Mouse (Mus musculus) forelimb bud, embryonic 11.5 days (tissue): ENCODE data around the gene Gm38392.
"Not testable (repeated sequence)": the region's sequence is repeated elsewhere in the genome, so short reads cannot be mapped to it uniquely, and the experiment has no call there.

ENCODE experiments used
- DNase-seq: peaks from one replicate; pipeline ENCODE4 v3.0.0-alpha.2; 2012; ENCODE audit warnings: low read depth, low spot score

Gene Gm38392

GRCm38 (mm10) chr3:88287110-88287509 is at the start of gene Gm38392:
Gm38392 (minus strand) TSS chr3:88287210.
- DNase-seq: no peak

- peak; percentile 97 for DNase-seq
Observed at GRCm38 (mm10) chr3:88336058-88337013, 49.3 kb upstream of the Gm38392 start, which contains the start of the genes Tmem79 and Smg5. Tmem79 (minus strand) TSS chr3:88336148. Smg5 (plus strand) TSS chr3:88336260.

DNA sequence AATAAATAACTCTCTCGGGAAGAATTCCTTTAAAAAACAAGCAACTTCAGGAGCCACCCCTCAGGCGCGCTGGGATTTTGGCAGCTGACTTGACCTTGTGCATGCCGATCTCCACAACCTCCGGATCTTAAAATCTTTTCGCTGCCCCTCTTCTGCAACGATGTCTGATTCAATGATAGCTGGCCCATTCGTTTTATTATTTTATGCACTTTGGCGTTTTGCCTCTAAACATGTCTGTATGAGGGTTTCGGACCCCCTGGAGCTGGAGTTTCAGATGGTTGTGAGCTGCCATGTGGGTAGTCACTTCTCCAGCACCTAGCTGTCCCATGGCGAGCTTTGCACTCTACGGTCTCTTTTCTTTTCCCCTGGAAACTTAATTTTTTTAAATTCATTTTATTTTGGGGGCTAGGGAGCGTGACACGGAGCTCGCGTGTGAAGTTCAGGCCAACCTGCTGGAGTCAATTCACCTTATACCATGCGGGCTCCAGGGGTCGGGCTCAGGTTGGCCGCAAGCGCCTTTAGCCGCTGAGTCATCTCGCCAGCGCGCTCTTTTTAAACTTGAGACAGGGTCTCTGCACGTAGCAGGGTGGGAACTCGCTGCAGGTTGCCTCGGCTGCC is 48.5 kb upstream of the Gm38392 start:
- DNase-seq: no peak

DNA sequence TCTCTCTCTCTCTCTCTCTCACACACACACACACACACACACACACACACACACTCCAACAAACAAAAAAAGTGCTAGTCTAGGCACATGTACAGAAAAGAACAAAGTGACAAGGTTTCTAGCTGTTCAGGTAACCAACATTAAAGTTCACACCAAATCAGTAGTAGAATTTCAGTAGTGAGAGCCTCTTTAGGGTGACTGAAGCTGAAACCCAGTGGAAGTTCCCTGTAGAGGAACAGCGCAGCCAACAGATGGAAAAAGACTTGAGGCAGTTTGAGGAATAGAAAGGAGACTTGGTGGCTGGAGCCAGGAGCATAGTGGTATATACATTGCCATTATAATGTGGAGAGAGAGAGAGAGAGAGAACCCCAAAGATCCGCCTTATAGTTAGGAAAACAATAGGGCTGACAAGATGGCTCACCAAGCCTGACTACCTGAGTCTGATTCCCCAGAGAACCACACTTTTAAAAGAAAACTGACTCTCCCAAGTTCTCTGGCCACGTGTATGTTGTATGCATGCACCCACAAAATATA is 48.0 kb upstream of the Gm38392 start:
- no peak for DNase-seq

- no peak for DNase-seq
Observed at GRCm38 (mm10) chr3:88334029-88334658, 47.1 kb upstream of the Gm38392 start.

GRCm38 (mm10) chr3:88331282-88331681 is 44.3 kb upstream of the Gm38392 start:
- DNase-seq: peak; percentile 29

DNA sequence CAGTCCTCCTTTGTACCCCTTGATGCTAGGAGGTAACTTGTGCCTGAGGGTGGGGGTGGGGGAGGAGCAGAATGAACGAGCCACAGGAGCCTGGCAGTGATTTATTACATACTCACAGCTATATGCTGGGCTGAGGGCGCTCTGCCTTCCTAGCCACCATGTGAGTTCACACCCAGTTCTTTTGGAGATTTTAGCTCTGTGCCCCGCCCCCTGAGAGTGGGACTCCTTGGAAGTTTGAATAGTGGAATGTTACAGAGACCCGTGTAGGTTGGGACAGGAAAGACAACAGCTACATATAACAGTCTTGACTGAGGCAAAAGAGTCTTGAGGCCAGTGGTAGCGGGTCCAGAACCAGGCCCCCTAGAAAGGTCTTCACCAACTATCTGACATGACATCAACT is 41.9 kb upstream of the Gm38392 start:
- DNase-seq: no peak

DNA sequence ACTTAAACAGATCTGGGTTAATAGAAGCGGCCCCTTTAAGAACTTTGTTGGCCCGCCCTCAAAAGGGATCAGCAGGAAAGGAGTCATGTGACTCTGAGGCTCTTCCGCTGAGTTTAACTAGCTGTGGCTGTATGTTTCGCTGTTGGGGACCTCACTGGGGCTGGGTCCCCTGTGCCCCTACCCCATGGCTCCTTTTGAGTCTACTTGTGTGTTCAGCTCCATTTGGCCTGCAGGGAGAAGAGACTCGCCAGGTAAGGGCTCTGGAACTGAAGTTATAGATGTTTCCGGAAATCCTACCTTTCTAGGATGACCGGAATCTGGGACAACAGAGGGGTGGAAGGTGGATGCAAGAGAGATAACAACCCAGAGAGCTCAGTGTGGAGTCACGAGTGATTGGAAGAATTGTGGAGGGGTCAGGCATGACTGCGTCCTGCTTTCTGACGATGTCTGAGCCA is 38.0 kb upstream of the Gm38392 start, which contains the start of gene Glmp:
TSS of gene Glmp (plus strand) at position 73 of the 455 bp plus-strand sequence.
- DNase-seq: peak; percentile 59

GRCm38 (mm10) chr3:88299172-88299571 is 12.2 kb upstream of the Gm38392 start:
- no peak for DNase-seq

DNA sequence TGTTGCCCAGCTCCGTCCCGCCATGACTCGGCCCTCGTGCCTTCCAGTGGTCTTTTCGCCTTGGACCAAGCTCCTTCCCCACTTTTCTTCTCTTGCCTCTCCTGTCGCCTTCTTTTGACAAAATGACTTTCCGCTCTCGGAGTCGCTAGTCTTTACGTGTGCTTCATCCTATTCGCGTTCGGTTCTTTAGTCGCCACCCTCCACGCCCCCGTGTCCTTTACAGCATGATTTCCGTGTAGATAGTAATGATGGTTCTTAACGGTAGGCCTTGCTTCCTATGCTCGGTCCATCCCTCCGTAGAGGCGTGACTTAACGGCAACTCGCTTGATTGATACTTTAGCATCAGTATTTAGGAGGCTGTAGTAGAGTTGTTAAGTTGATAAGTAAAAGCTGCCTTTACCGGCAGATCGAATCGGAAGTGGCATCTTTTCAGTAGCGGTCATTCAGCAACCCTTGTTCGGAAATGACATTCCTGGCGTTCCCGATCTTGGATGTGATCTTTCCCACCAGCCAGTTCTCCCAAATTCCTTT is 10.4 kb upstream of the Gm38392 start:
- no peak for DNase-seq

DNA sequence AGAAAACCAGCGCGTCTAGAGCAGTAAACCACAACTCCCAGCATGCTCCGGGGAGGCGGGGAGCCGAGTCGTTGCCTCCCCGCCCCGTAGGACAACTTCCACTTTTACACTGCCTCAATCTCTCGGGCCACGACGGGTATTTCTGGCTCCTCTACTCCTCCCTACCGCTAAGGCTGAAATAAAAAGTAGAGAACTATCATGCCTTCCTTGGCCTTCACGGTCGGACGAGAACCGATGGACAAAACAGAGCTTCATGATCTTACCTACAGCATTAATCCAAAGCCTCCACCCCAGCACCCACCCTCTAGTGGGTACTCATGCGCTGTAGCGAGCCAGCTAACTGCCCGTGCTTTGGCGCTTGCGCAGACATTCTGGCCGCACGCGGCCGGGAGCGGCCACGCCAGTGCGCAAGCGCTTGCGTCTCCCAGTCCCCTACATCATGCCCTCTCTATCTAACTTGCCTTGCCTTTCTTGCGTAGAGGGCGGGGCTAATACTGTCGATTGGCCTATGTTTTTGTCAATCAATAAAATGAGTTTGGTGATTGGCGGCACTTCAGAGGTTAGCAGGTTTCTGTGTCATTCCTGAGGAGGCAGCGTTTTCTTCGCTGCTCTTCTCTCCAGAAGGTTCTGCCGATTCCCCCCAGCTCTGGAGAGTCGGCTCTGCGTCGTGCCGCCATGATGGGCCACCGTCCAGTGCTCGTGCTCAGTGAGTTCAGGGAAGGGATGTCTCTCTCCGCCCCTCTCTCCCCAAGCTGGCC is 9.7 kb upstream of the Gm38392 start, which contains the start of the genes Tsacc and Cct3:
TSS of gene Tsacc (minus strand) at position 439 of the 758 bp plus-strand sequence.
TSS of gene Cct3 (plus strand) at position 556 of the 758 bp plus-strand sequence.
- peak; percentile 99 for DNase-seq

- DNase-seq: no peak
Observed at GRCm38 (mm10) chr3:88296110-88296560, 9.1 kb upstream of the Gm38392 start.

- DNase-seq: not testable (repeated sequence)
Observed at GRCm38 (mm10) chr3:88295272-88295671, 8.3 kb upstream of the Gm38392 start.

- DNase-seq: no peak
Observed at GRCm38 (mm10) chr3:88291970-88292369, 5.0 kb upstream of the Gm38392 start.

- not testable (repeated sequence) for DNase-seq
Observed at GRCm38 (mm10) chr3:88288133-88288713, 1.2 kb upstream of the Gm38392 start.

- DNase-seq: not testable (repeated sequence)
Observed at GRCm38 (mm10) chr3:88285565-88285895, 1.5 kb downstream of the Gm38392 start.

- DNase-seq: not testable (repeated sequence)
Observed at GRCm38 (mm10) chr3:88284815-88285564, 2.0 kb downstream of the Gm38392 start.

GRCm38 (mm10) chr3:88281141-88281916 is 5.7 kb downstream of the Gm38392 start:
- not testable (repeated sequence) for DNase-seq

DNA sequence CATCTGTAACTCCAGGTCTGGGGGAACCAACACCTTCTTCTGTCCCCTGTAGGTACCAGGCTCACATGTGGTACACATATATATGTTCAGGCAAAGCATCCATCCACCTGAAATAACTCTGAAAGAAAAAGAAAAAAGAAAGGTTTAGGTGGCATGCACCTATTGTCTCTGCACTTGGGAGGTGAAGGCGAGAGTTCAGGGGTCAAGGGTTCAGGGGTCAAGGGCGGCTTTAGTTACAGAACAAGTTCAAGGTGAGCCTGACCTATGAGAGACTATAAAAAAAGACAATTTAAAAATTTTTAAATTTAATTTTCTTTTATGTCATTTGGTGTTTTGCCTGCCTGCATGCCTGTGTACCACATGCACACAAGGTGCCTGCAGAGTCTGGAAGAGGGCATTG is 7.0 kb downstream of the Gm38392 start:
- DNase-seq: no peak
